Mouse (Mus musculus): ENCODE measurements at regions not wholly inside any gene's neighbourhood (a gene's known extent, or its start where the extent isn't known, plus 50 kb on each side); places are given as distances from the start of the nearest gene placed in this dataset.

- TF ChIP-seq POLR2A (IDR thresholded peaks at IDR 0.05; ENCODE audit: insufficient read length, low read depth) (no peak), REST (IDR thresholded peaks at IDR 0.05; ENCODE audit: insufficient read depth, insufficient read length) (no peak), MYOG (IDR thresholded peaks at IDR 0.05; ENCODE audit: control insufficient read depth in 1 of 3, insufficient read depth in 1 of 3, insufficient read length in 2 of 3, low read depth in 2 of 3) (no peak), POLR2AphosphoS2 (IDR thresholded peaks at IDR 0.05; ENCODE audit: insufficient read length, low read depth) (no peak), TCF12 (IDR thresholded peaks at IDR 0.05; ENCODE audit: insufficient read depth, poor library complexity, severe bottlenecking) (no peak), USF1 (IDR thresholded peaks at IDR 0.05; ENCODE audit: low read depth) (no peak), CEBPB (IDR thresholded peaks at IDR 0.05; ENCODE audit: insufficient read depth, poor library complexity, severe bottlenecking) (no peak), E2F4 (IDR thresholded peaks at IDR 0.05; ENCODE audit: insufficient read depth) (no peak), MAX (IDR thresholded peaks at IDR 0.05; ENCODE audit: low read depth) (no peak)
These were observed 259.9 kb downstream of the CK137956 start for GRCm38 (mm10) chr4:127710816-127711215.

Measured in myocyte (in vitro differentiated cells).